Mouse (Mus musculus) kidney, embryonic 14.5 days (tissue): ENCODE results near the gene Rin3. TPM values are rescaled to one million over a fixed set of nuclear protein-coding genes. Genes with fewer than 3 reads are reported as not detected.
A peak's percentile ranks its signal among the peaks of the same experiment; 100 is the strongest.

Experiments used
- ATAC-seq: fragments of 200-750 bp; cut with Nextera tagmentation; 2 replicates; pipeline ENCODE4 v1.8.0; 2017; ENCODE audit warnings: moderate number of reproducible peaks, mild to moderate bottlenecking, moderate TSS enrichment, moderate library complexity; ENCODE audit not compliant: low FRiP score, low TSS enrichment
- H3K27ac ChIP-seq: fragments of 300-500 bp; sonication (generic); 2 replicates; pipeline ENCODE4 v1.5.1; 2014; ENCODE audit warnings: low read depth, mild to moderate bottlenecking, low read length, moderate library complexity, mixed read lengths
- H3K27me3 ChIP-seq: fragments of 300-500 bp; sonication (generic); 2 replicates; pipeline ENCODE4 v1.6.1; 2014; ENCODE audit warnings: mild to moderate bottlenecking, low read length; ENCODE audit not compliant: control insufficient read depth, insufficient read depth
- H3K36me3 ChIP-seq: fragments of 300-500 bp; sonication (generic); 2 replicates; pipeline ENCODE4 v1.6.1; 2014; ENCODE audit warnings: low read length, mixed read lengths; ENCODE audit not compliant: control insufficient read depth, insufficient read depth
- H3K4me1 ChIP-seq: fragments of 300-500 bp; sonication (generic); 2 replicates; pipeline ENCODE4 v1.6.1; 2014; ENCODE audit warnings: low read length, mixed read lengths; ENCODE audit not compliant: control insufficient read depth, insufficient read depth
- H3K4me2 ChIP-seq: fragments of 300-500 bp; sonication (generic); replicated peaks from 2 replicates; pipeline ENCODE4 v1.6.1; 2014; ENCODE audit warnings: low read depth, mild to moderate bottlenecking, low read length
- H3K4me3 ChIP-seq: fragments of 300-500 bp; sonication (generic); 2 replicates; pipeline ENCODE4 v1.5.1; 2014; ENCODE audit warnings: mild to moderate bottlenecking, low read length
- H3K9ac ChIP-seq: fragments of 300-500 bp; sonication (generic); 2 replicates; pipeline ENCODE4 v1.6.1; 2014; ENCODE audit warnings: low read depth, mild to moderate bottlenecking, low read length, moderate library complexity
- H3K9me3 ChIP-seq: fragments of 300-500 bp; sonication (generic); 2 replicates; pipeline ENCODE4 v1.6.1; 2016; ENCODE audit warnings: low read length; ENCODE audit not compliant: control insufficient read depth
- WGBS: fragments of 180-500 bp; shearing (Covaris S2); extraction: QIAGEN DNeasy Blood & Tissue Kit; methylation state at CpG from one replicate; pipeline ENCODE4 v1.1.7; 2014; 5-methylcytosine and 5-hydroxymethylcytosine counted together
- polyA plus RNA-seq: library from polyadenylated mRNA; unstranded; fragments of >200 nt; fragmentation: Nextera tagmentation; extraction: Ambion mirVana; gene quantifications from 2 replicates; pipeline ENCODE4 v1.2.1, GENCODE M21; 2014

The Rin3 gene
- polyA plus RNA-seq, 1 experiment from 2014 or later, result 9.2 TPM

- Histone ChIP-seq H3K36me3 (no peaks in the 10 kb centered on the region), H3K27ac (no peak overlapping the region), H3K4me3 (peak overlapping the region; percentile 63), H3K9me3 (no peaks in the 10 kb centered on the region), H3K4me2 (peak overlapping the region; percentile 92), H3K4me1 (peaks cover 30% of the 10 kb centered on the region), H3K9ac (0 out of 2 replicates have a peak overlapping the region, but pooled peaks have one; percentile 8), H3K27me3 (no peaks in the 10 kb centered on the region)
- no peak for ATAC-seq
- WGBS, result 45% methylated on average over 3 of the region's 3 CpGs
Measured at GRCm38 (mm10) chr12:102284618-102285159, 1.8 kb downstream of the Rin3 start.

- Histone ChIP-seq H3K36me3 (no peaks in the 10 kb centered on the region), H3K4me3 (no peak overlapping the region), H3K9me3 (no peaks in the 10 kb centered on the region), H3K4me2 (no peak overlapping the region), H3K27me3 (no peaks in the 10 kb centered on the region), H3K4me1 (peaks cover 30% of the 10 kb centered on the region), H3K9ac (no peak overlapping the region), H3K27ac (no peak overlapping the region)
- ATAC-seq, result no peak
- 73% methylated on average over 6 of the region's 6 CpGs for WGBS
Measured at GRCm38 (mm10) chr12:102285318-102285717, 2.5 kb downstream of the Rin3 start.

- no peak overlapping the region for H3K4me2 ChIP-seq
- H3K27me3 ChIP-seq, result no peaks in the 10 kb centered on the region
- H3K36me3 ChIP-seq, result no peaks in the 10 kb centered on the region
- H3K9ac ChIP-seq, result no peak overlapping the region
- no peak overlapping the region for H3K27ac ChIP-seq
- ATAC-seq, result no peak
- 72% methylated on average over 5 of the region's 5 CpGs for WGBS
- H3K4me3 ChIP-seq, result no peak overlapping the region
- no peaks in the 10 kb centered on the region for H3K9me3 ChIP-seq
- H3K4me1 ChIP-seq, result peaks cover 31% of the 10 kb centered on the region
Measured at GRCm38 (mm10) chr12:102285779-102286178, 2.9 kb downstream of the Rin3 start.

GRCm38 (mm10) chr12:102286681-102287414 is 4.0 kb downstream of the Rin3 start:
- H3K4me3 ChIP-seq, result no peak overlapping the region
- H3K36me3 ChIP-seq, result no peaks in the 10 kb centered on the region
- WGBS, result 48% methylated on average over 10 of the region's 10 CpGs
- no peak overlapping the region for H3K9ac ChIP-seq
- no peaks in the 10 kb centered on the region for H3K27me3 ChIP-seq
- peak overlapping the region; percentile 59; the same call in 1 of the 2 replicates for H3K27ac ChIP-seq
- peak; percentile 32; the same call in 1 of the 2 replicates for ATAC-seq
- H3K9me3 ChIP-seq, result no peaks in the 10 kb centered on the region
- H3K4me2 ChIP-seq, result peak overlapping the region; percentile 15; the same call in 1 of the 2 replicates
- peaks cover 39% of the 10 kb centered on the region for H3K4me1 ChIP-seq

- no peak for ATAC-seq
- H3K4me3 ChIP-seq, result no peak overlapping the region
- no peaks in the 10 kb centered on the region for H3K9me3 ChIP-seq
- no peaks in the 10 kb centered on the region for H3K27me3 ChIP-seq
- no peak overlapping the region for H3K27ac ChIP-seq
- no peaks in the 10 kb centered on the region for H3K36me3 ChIP-seq
- no peak overlapping the region for H3K4me2 ChIP-seq
- no peak overlapping the region for H3K9ac ChIP-seq
- WGBS, result 75% methylated on average over 6 of the region's 6 CpGs
- peaks cover 49% of the 10 kb centered on the region for H3K4me1 ChIP-seq
Measured at GRCm38 (mm10) chr12:102287904-102288602, 5.2 kb downstream of the Rin3 start.

- peaks cover 49% of the 10 kb centered on the region for H3K4me1 ChIP-seq
- no peak for ATAC-seq
- H3K9me3 ChIP-seq, result no peaks in the 10 kb centered on the region
- H3K9ac ChIP-seq, result no peak overlapping the region
- no peaks in the 10 kb centered on the region for H3K36me3 ChIP-seq
- no peaks in the 10 kb centered on the region for H3K27me3 ChIP-seq
- H3K4me3 ChIP-seq, result no peak overlapping the region
- H3K4me2 ChIP-seq, result no peak overlapping the region
- no peak overlapping the region for H3K27ac ChIP-seq
- 60% methylated on average over 2 of the region's 2 CpGs for WGBS
Measured at GRCm38 (mm10) chr12:102288846-102289245, 6.0 kb downstream of the Rin3 start.

- Histone ChIP-seq H3K9ac (no peak overlapping the region), H3K4me2 (no peak overlapping the region), H3K9me3 (no peaks in the 10 kb centered on the region), H3K27me3 (no peaks in the 10 kb centered on the region), H3K4me3 (no peak overlapping the region), H3K4me1 (peaks cover 47% of the 10 kb centered on the region), H3K36me3 (no peaks in the 10 kb centered on the region), H3K27ac (no peak overlapping the region)
- ATAC-seq, result no peak
- WGBS, result 96% methylated on average over 1 of the region's 1 CpGs
Measured at GRCm38 (mm10) chr12:102289568-102289967, 6.7 kb downstream of the Rin3 start.

GRCm38 (mm10) chr12:102290662-102291061 is 7.8 kb downstream of the Rin3 start:
- H3K4me1 ChIP-seq, result peaks cover 37% of the 10 kb centered on the region
- 96% methylated on average over 2 of the region's 2 CpGs for WGBS

GRCm38 (mm10) chr12:102291686-102292085 is 8.8 kb downstream of the Rin3 start:
- no peaks in the 10 kb centered on the region for H3K36me3 ChIP-seq
- 5% methylated on average over 6 of the region's 6 CpGs for WGBS
- no peak overlapping the region for H3K4me3 ChIP-seq
- H3K4me1 ChIP-seq, result peaks cover 31% of the 10 kb centered on the region
- no peaks in the 10 kb centered on the region for H3K9me3 ChIP-seq
- no peak overlapping the region for H3K9ac ChIP-seq
- ATAC-seq, result peak; percentile 86
- no peak overlapping the region for H3K4me2 ChIP-seq
- peak overlapping the region; percentile 53 for H3K27ac ChIP-seq
- H3K27me3 ChIP-seq, result no peaks in the 10 kb centered on the region

More at GRCm38 (mm10) chr12:102290662-102291061, 7.8 kb downstream of the Rin3 start:
- H3K4me3 ChIP-seq, result no peak overlapping the region
- no peaks in the 10 kb centered on the region for H3K36me3 ChIP-seq
- H3K4me2 ChIP-seq, result no peak overlapping the region
- H3K27me3 ChIP-seq, result no peaks in the 10 kb centered on the region
- H3K9ac ChIP-seq, result no peak overlapping the region
- no peak overlapping the region for H3K27ac ChIP-seq
- ATAC-seq, result no peak
- H3K9me3 ChIP-seq, result no peaks in the 10 kb centered on the region
